Mouse (Mus musculus) left cerebral cortex, adult 18-20 months (tissue): Measurements from ENCODE around the gene Tanc1. TPM values are rescaled to one million over a fixed set of nuclear protein-coding genes. Genes with fewer than 3 reads are reported as not detected.

Source experiments
- DNase-seq, 2 experiments: peaks; one replicate each; pipeline ENCODE4 v3.0.0; 2021 to 2022; ENCODE audit warnings: low spot score in 2 of 2, mixed read lengths in 1 of 2
- total RNA-seq, 2 experiments: library from RNA; stranded (reverse); gene quantifications; 2 replicates each; pipeline ENCODE4 v1.2.3; 2021

Gene Tanc1
- total RNA-seq, 2 experiments from 2014 or later: 25.2 to 26.7 TPM

- DNase-seq: no peak
Observed at GRCm38 (mm10) chr2:59862618-59863017, 250.8 kb downstream of the Tanc1 start.

GRCm38 (mm10) chr2:59870526-59870925 lies 258.7 kb downstream of the Tanc1 start:
- DNase-seq: no peak

- DNase-seq: no peak
Observed at GRCm38 (mm10) chr2:59876482-59876881, 264.6 kb downstream of the Tanc1 start.

GRCm38 (mm10) chr2:59877335-59877734 lies 265.5 kb downstream of the Tanc1 start:
- DNase-seq: no peak

- no peak for DNase-seq
Observed at GRCm38 (mm10) chr2:59878221-59878620, 266.4 kb downstream of the Tanc1 start.

GRCm38 (mm10) chr2:59881404-59881803 lies 269.6 kb downstream of the Tanc1 start:
- no peak for DNase-seq

GRCm38 (mm10) chr2:59881831-59882741 lies 270.2 kb downstream of the Tanc1 start, which contains the start of gene Wdsub1:
TSS of gene Wdsub1 (minus strand) at chr2:59882591.
- peak; percentile 86 to 92 for DNase-seq

GRCm38 (mm10) chr2:59882742-59883281 lies 271.0 kb downstream of the Tanc1 start:
- no peak for DNase-seq

GRCm38 (mm10) chr2:59889699-59890098 lies 277.9 kb downstream of the Tanc1 start:
- DNase-seq: no peak

Other genes starting within 250 kb of the Tanc1 start
- gene Dapl1, start 127.4 kb upstream of the Tanc1 start, total RNA-seq: 1 to 10 TPM; 1.7 to 2.6 TPM